Mouse (Mus musculus): Measurements from ENCODE around the gene Gm5134. TPM values are rescaled to one million over a fixed set of nuclear protein-coding genes. Genes with fewer than 3 reads are reported as not detected.
A peak's percentile ranks its signal among the peaks of the same experiment; 100 is the strongest.
"Not testable (repeated sequence)": the region's sequence is repeated elsewhere in the genome, so short reads cannot be mapped to it uniquely, and the experiment has no call there.

Gene Gm5134
- total RNA-seq, 1 experiment = 4.2 TPM

DNA sequence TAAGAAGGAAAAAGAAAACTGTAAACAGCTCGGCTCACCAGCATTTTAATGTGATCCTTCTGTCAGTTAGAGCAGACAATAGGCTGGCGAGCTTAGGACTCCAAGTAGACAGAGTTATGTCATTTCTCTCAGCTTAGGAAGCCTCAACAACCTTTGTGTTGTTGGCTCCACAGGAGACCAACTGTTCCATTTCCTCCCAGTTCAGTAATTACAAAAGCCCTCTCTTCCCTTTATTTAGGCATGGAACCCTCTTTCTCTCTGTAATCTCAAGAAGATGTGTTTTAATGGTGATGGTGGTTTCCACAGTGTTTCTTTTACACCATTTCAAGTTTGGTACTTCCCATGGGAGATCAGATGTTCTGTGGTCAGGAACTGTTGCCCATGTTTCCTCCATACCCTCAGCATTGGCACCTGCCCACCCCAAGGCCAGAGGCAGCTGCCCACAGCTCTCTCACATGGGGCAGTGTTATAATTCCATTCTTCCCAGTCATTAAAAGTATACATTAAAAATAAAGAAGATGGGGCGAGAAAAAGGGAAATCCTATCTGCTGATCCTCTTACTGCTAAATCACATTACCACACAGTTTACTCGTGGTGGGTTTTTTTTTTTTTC is 36.2 kb downstream of the Gm5134 start:
- in situ Hi-C loops (cut with MboI; ENCODE audit: low sequenced_read_pairs in 2 of 2, unreplicated experiment in 2 of 2) = no loop called here
- Histone ChIP-seq H3K27ac (ENCODE audit: insufficient read depth, low read depth, low read length, poor library complexity, severe bottlenecking) (0 out of 2 replicates have a peak overlapping the region, but pooled peaks have one; percentile 30), H3K4me1 (ENCODE audit: control insufficient read depth in 2 of 2, insufficient read depth in 2 of 2, low read length in 2 of 2, poor library complexity in 1 of 2) (peaks cover 3 to 22% of the 10 kb centered on the region in 2 experiments; a peak in 3 of 4 replicates), H3K9me3 (ENCODE audit: control insufficient read depth, insufficient read depth, low read depth, low read length) (no peaks in the 10 kb centered on the region), H3K36me3 (ENCODE audit: control insufficient read depth, insufficient read depth, low read length, poor library complexity, severe bottlenecking) (peaks cover 2% of the 10 kb centered on the region; the same call in 1 of the 2 replicates), H3K9ac (ENCODE audit: insufficient read depth, low read depth, low read length, poor library complexity, severe bottlenecking) (no peak overlapping the region), H3K4me3 (ENCODE audit: insufficient read depth in 1 of 2, low read depth in 1 of 2, low read length in 2 of 2, poor library complexity in 1 of 2, severe bottlenecking in 1 of 2) (no peak overlapping the region)
- TF ChIP-seq ZNF384 (IDR thresholded peaks at IDR 0.05; ENCODE audit: low read depth, low read length) = no peak
- TF ChIP-seq HCFC1 (IDR thresholded peaks at IDR 0.05; ENCODE audit: borderline replicate concordance, insufficient read depth, low read length) = no peak
- TF ChIP-seq CHD2 (IDR thresholded peaks at IDR 0.05; ENCODE audit: low read depth, low read length) = no peak
- no peak for TF ChIP-seq MAFK (IDR thresholded peaks at IDR 0.05; ENCODE audit: insufficient read depth, low read depth, low read length)
- no peak for TF ChIP-seq ZC3H11A (IDR thresholded peaks at IDR 0.05; ENCODE audit: borderline replicate concordance, low read depth, low read length)
- DNase-seq (ENCODE audit: low read depth, low spot score) = no peak

DNA sequence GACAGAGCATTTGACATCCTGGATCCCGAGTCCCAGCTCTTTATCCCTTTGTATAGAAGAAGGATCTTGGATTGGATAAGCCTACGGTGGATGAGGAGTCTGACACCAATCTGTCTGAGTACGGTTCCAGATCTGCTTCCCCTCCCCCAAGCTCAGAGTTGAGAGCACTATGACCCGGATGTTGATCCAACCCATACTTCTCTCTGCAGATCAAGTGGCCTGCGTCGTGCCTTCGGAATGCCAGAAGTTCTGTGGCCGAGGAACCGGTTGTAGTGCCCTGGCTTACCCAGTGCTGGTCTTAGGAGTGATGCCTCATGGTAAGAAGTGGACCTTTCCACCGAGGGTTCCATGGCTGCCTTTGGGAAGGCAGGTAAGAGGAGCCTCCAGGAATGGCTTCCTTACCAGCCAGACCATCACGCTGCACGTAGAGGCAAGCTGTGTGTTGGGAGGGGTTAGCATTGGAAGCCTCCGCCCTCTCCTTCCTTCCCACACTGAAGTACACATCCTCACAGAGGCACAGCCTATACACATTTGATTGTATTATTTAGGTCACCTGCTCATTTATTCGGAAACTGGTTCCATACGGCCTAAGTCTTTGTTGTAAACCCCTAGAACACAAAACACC is 39.4 kb downstream of the Gm5134 start:
- Histone ChIP-seq H3K4me1 (ENCODE audit: control insufficient read depth in 2 of 2, insufficient read depth in 2 of 2, low read length in 2 of 2, poor library complexity in 1 of 2) (peaks cover 3 to 15% of the 10 kb centered on the region in 2 experiments; a peak in 3 of 4 replicates), H3K4me3 (ENCODE audit: insufficient read depth in 1 of 2, low read depth in 1 of 2, low read length in 2 of 2, poor library complexity in 1 of 2, severe bottlenecking in 1 of 2) (peak overlapping the region; percentile 55 to 72), H3K9ac (ENCODE audit: insufficient read depth, low read depth, low read length, poor library complexity, severe bottlenecking) (peak overlapping the region; percentile 89), H3K36me3 (ENCODE audit: control insufficient read depth, insufficient read depth, low read length, poor library complexity, severe bottlenecking) (peaks cover 4% of the 10 kb centered on the region; the same call in 1 of the 2 replicates), H3K9me3 (ENCODE audit: control insufficient read depth, insufficient read depth, low read depth, low read length) (no peaks in the 10 kb centered on the region), H3K27ac (ENCODE audit: insufficient read depth, low read depth, low read length, poor library complexity, severe bottlenecking) (peak overlapping the region; percentile 76)
- no peak for TF ChIP-seq CHD2 (IDR thresholded peaks at IDR 0.05; ENCODE audit: low read depth, low read length)
- TF ChIP-seq MAFK (IDR thresholded peaks at IDR 0.05; ENCODE audit: insufficient read depth, low read depth, low read length) = no peak
- no peak for TF ChIP-seq ZNF384 (IDR thresholded peaks at IDR 0.05; ENCODE audit: low read depth, low read length)
- 0 out of 2 replicates have a peak, but pooled peaks have one; percentile 38 for TF ChIP-seq HCFC1 (IDR thresholded peaks at IDR 0.05; ENCODE audit: borderline replicate concordance, insufficient read depth, low read length)
- no peak for DNase-seq (ENCODE audit: low read depth, low spot score)
- in situ Hi-C loops (cut with MboI; ENCODE audit: low sequenced_read_pairs in 2 of 2, unreplicated experiment in 2 of 2) = no loop called here

DNA sequence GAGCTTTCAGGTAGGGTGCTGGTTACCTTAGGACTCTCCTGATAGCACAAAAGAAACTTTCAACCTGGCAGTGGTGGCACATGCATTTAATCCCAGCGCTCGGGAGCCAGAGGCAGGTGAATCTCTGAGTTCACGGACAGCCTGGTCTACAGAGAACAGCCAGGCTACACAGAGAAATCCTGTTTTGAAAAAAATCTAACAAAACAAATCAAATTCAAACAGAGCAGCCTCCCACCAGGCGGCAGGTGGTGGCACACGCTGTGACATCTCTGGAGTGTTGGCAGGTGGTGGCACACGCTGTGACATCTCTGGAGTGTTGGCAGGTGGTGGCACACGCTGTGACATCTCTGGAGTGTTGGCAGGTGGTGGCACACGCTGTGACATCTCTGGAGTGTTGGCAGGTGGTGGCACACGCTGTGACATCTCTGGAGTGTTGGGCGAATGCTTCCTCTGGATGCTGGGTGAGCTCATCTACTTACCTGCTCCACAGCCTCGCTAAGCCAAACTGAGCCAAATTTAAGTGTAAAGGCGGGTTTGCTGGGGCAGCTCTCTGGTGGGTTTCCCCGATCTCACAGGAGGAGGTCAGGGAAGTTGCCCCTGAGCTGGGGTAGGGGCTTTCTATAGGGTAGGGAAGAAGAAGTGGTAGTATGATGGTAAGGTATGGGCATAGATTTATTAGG is 40.4 kb downstream of the Gm5134 start:
- H3K36me3 ChIP-seq (ENCODE audit: control insufficient read depth, insufficient read depth, low read length, poor library complexity, severe bottlenecking); H3K4me3 ChIP-seq (ENCODE audit: insufficient read depth in 1 of 2, low read depth in 1 of 2, low read length in 2 of 2, poor library complexity in 1 of 2, severe bottlenecking in 1 of 2); DNase-seq (ENCODE audit: low read depth, low spot score); H3K27ac ChIP-seq (ENCODE audit: insufficient read depth, low read depth, low read length, poor library complexity, severe bottlenecking); in situ Hi-C loops (cut with MboI; ENCODE audit: low sequenced_read_pairs in 2 of 2, unreplicated experiment in 2 of 2); H3K9me3 ChIP-seq (ENCODE audit: control insufficient read depth, insufficient read depth, low read depth, low read length); H3K9ac ChIP-seq (ENCODE audit: insufficient read depth, low read depth, low read length, poor library complexity, severe bottlenecking): not testable (repeated sequence)
- H3K4me1 ChIP-seq (ENCODE audit: control insufficient read depth in 2 of 2, insufficient read depth in 2 of 2, low read length in 2 of 2, poor library complexity in 1 of 2) = peaks cover 3 to 13% of the 10 kb centered on the region in 2 experiments; a peak in 3 of 4 replicates

DNA sequence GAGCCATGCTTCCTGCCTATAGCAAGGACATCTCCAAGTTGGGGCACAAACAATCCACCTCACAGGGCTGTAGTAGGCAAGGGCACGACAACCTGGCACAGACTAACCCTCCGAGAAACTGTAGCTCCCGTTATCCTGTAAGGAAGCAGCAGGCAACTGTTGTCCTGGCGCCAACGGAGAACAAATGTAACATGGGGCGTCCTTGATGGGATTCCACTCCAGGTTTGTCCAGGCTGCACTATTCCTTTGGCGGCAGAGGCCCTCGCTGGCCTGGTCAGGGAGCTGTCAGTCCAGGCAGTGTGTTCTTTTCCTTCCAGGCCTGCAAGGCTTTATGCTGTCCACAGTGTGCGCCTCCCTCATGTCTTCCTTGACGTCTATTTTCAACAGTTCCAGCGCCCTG is 41.1 kb downstream of the Gm5134 start:
- Histone ChIP-seq H3K4me3 (ENCODE audit: insufficient read depth in 1 of 2, low read depth in 1 of 2, low read length in 2 of 2, poor library complexity in 1 of 2, severe bottlenecking in 1 of 2) (no peak overlapping the region), H3K4me1 (ENCODE audit: control insufficient read depth in 2 of 2, insufficient read depth in 2 of 2, low read length in 2 of 2, poor library complexity in 1 of 2) (peaks cover 3 to 13% of the 10 kb centered on the region in 2 experiments; a peak in 3 of 4 replicates), H3K9me3 (ENCODE audit: control insufficient read depth, insufficient read depth, low read depth, low read length) (no peaks in the 10 kb centered on the region), H3K9ac (ENCODE audit: insufficient read depth, low read depth, low read length, poor library complexity, severe bottlenecking) (no peak overlapping the region), H3K27ac (ENCODE audit: insufficient read depth, low read depth, low read length, poor library complexity, severe bottlenecking) (no peak overlapping the region), H3K36me3 (ENCODE audit: control insufficient read depth, insufficient read depth, low read length, poor library complexity, severe bottlenecking) (peaks cover 4% of the 10 kb centered on the region; the same call in 1 of the 2 replicates)
- in situ Hi-C loops (cut with MboI; ENCODE audit: low sequenced_read_pairs in 2 of 2, unreplicated experiment in 2 of 2) = no loop called here
- TF ChIP-seq MAFK (IDR thresholded peaks at IDR 0.05; ENCODE audit: insufficient read depth, low read depth, low read length) (no peak), ZC3H11A (IDR thresholded peaks at IDR 0.05; ENCODE audit: borderline replicate concordance, low read depth, low read length) (no peak), HCFC1 (IDR thresholded peaks at IDR 0.05; ENCODE audit: borderline replicate concordance, insufficient read depth, low read length) (no peak), ZNF384 (IDR thresholded peaks at IDR 0.05; ENCODE audit: low read depth, low read length) (no peak), CHD2 (IDR thresholded peaks at IDR 0.05; ENCODE audit: low read depth, low read length) (no peak)
- DNase-seq (ENCODE audit: low read depth, low spot score) = no peak
